Mouse (Mus musculus): ENCODE results near the gene Fam174b.

Fam174b gene

DNA sequence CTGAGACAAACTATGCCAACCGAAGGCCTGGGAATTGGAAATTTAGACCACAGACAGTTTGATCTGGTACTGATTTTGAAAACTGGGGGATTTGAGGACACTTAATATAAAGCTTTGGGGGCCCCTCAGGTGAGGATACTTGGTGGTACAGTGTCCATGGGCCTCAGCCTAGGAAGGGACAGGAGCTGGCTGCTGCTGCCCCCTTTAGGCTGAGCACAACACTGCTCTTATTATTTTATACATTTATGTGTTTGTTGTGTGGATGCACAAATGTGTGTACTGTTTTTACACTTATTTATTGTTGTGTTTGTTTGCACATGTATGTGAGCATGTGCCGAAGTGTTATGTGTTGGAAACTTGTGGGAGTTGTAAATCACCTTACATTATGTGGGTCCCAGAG is 9.2 kb downstream of the Fam174b start:
- no peak for DNase-seq (ENCODE audit: low spot score in 2 of 2)

DNA sequence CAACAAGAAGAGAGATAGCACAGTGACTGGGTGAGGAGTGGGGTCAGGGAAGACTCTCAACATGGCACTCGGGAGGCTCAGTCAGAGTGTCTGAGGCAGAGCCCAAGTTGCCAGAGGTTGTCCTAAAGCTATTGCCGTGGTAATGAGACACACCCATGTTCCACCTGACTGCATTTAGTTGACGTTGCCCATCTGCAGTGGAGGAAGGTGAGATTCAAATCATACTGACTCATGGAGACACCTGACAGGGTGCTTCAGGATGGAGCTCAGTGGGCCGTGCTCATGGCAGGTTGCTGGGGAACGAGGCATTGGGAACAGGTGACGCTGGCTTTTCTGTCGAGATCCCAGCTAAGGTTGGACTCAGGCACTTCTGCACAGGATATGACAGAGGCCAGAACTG is 9.9 kb downstream of the Fam174b start:
- no peak for DNase-seq (ENCODE audit: low spot score in 2 of 2)

GRCm38 (mm10) chr7:73753598-73753997 is 13.5 kb downstream of the Fam174b start:
- no peak for DNase-seq (ENCODE audit: low spot score in 2 of 2)

DNA sequence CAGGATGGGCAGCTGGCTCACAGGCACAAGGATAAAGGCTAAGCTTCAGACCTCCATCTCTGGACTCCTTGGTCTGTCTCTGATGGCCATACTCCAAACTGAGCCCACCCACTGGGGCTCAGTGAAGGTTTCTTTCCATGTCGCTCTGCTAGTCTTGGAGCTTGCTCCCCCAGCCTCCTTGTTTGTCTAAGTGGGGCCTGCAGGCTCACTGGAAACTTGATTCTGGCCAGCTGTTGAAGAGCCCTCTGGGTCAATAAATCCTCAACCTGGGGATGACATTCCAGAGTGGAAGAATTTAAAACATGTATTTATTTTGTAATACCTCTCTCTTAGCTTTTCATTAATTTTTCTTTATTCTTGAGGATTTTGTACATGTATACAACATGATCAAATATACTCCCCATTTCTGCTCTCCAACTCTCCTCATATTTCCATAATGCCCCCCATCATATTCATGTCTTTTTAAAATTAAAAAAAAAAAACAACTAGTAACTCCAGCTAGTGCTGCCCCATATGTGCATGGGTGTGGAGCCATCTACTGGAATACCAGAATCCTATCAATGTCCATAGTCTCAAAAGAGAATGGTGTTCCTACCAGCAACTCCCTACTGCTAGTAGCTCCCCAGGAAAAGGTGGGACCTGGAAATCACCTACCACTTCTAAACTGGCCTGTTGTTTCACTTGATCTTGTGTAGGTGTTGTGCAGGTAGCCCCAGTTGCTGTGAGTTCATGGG is 15.4 kb downstream of the Fam174b start:
- no peak for DNase-seq (ENCODE audit: low spot score in 2 of 2)

- no peak for DNase-seq (ENCODE audit: low spot score in 2 of 2)
Measured at GRCm38 (mm10) chr7:73761691-73762189, 21.6 kb downstream of the Fam174b start.

GRCm38 (mm10) chr7:73764679-73765078 is 24.6 kb downstream of the Fam174b start:
- no peak for DNase-seq (ENCODE audit: low spot score in 2 of 2)

DNA sequence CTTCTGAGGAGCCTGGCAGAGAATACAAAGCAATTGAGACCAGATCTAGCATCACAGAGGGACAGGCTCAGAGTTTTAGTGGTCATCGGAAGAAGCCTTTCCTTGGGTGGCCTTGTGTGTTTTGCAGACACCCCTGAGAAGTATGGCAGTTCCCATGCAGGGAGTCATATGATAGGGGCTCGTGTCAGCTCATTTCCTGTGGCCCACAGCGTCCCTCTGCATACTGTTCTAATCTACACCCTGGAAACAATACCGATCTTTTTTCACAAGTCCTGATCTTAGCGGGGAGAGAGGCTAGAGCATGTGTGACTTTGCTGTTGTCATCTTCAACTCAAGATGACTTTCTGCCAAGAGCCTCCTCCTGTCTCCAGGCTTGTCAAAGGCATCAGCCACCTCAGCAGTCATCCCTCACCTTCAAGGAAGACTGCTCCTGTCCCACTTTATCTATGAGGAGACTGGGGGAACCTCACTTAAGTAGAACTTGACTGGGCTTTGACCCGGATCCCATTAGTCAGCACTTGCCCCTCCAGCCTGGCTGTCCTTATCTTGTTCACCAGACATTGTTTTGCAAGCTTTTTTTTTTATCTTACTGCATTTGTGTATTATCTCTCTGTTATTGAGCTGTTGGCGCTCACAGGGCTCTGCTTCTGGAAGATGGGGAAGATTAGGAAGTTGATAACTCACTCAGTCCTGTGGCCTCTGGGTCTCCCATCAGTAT is 25.2 kb downstream of the Fam174b start:
- no peak for DNase-seq (ENCODE audit: low spot score in 2 of 2)

DNA sequence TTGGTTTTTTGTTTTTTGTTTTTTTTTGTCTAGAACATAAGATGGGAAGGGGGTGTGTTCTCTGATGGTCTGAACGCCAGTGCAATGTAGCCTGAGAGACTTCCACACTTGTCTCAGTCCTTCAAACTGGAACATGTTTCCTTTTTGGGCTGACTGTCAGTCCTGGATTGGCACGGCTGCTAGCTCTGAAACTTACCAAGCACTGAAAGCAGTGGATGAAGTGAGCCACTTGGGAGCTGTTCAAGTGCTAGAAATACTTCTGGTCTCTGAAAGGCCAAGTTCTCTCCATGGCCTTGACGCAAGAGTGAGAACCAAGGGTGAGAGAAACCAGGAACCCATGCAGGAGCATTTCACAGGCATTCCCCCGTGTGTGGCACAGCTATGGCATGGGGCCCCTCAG is 29.1 kb downstream of the Fam174b start:
- DNase-seq (ENCODE audit: low spot score in 2 of 2): no peak

DNA sequence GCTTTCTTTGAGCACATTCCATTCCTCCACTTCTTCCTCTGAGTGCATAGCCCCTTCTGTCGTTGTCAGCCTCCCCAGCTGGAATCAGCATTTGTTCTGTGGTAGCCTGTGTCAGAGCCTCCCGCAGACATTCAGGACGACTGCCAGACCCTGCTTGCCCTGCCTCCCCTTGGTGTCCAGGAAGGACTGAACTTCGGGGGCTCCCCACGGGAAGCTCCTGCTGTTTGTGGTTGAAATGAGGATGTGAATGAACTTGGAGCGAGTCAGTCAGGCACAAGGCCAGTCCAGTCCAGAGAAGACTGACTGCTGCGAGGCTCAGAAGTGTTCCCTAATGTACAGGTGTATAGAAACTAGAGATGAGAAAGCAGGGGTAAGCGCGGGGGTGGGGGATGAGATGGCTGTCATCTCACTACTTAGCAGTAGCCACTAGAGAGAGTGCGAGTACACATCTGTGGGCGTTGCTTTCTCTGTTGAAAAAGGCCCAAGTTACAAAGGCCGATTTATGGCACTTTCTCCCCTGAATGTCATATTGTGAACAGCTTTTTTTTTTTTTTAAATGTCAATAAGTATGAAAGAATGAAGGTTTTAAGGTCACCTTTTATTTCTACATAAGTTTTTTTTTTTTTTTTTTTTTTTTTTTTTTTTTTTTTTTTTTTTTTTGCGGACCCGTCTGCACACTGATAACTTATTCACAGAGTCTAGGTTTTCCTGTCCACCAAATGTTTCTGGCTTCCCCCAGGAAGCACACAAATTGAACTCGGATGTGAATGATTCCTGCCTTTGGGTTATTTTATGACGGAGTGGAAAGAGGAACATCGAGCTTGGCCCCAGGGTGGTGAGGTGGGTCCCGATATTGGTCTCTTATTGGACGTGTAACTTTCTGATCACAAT is 31.5 kb downstream of the Fam174b start:
- no peak for DNase-seq (ENCODE audit: low spot score in 2 of 2)

DNA sequence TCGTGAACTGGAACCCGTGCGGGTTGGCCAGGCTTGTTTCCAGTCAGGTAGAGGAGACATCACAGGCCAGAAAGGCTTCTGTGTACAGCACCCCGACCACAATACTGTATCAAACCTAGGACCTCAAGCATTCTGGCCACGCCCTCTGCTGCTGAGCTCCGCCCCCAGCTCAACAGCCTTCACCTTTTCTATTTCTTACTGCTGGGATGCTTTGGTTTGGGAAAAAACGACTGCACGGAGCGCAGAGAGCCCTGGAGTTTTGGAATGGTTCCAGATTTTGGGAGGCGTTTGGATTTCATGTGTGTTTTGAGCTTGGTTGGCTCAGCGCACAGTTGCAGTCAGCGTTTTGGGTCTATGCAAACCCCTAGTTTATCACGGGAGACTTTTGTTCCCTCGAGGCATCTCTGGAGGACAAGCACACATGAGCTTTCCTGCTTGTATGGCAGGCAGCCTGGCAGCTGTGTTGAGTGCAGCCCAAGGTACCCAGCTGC is 32.2 kb downstream of the Fam174b start:
- no peak for DNase-seq (ENCODE audit: low spot score in 2 of 2)

GRCm38 (mm10) chr7:73774781-73775180 is 34.7 kb downstream of the Fam174b start:
- no peak for DNase-seq (ENCODE audit: low spot score in 2 of 2)

- DNase-seq (ENCODE audit: low spot score in 2 of 2): no peak
Measured at GRCm38 (mm10) chr7:73777777-73778176, 37.7 kb downstream of the Fam174b start.

GRCm38 (mm10) chr7:73784736-73785428 is 44.8 kb downstream of the Fam174b start:
- DNase-seq (ENCODE audit: low spot score in 2 of 2): no peak

DNA sequence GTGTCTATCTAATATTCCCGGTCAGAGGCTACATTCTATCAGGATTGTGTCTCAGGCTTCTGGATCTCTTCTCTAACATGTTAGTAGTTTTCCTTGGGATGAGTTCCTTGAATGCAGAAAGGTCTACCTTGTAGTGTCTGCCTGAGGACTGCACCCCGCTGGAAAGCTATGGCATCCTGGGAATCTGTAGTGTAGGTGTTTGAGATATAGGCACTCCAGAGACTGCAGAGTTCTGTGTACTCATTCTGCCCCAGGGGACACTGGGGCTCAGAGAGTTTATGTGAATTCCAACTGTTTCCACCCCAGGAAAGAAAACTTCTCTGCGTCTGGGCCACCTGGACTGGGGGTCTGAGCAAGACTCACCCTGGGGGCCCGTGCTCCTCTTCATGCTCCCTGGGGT is 45.7 kb downstream of the Fam174b start:
- DNase-seq (ENCODE audit: low spot score in 2 of 2): no peak

- DNase-seq (ENCODE audit: low spot score in 2 of 2): no peak
Measured at GRCm38 (mm10) chr7:73787513-73787912, 47.4 kb downstream of the Fam174b start.

DNA sequence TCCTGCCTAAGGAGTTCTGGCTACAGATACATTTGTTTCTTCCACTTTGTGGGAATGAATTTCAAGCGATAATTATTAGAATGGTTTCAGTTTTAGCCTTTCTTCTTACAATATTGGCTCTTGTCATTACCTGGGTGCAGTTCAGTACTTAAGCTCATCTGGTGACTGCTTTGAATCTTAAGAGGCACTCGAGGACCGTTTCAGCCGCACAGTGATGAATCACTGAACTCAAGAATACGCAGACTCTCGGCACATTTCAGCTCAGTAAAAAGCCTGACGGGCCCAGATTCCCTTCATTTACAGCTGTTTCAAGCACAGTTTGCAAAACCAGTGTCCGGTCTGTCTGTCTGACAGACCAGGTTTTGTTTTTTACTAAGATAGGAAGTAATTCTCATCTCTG is 51.0 kb downstream of the Fam174b start:
- no peak for DNase-seq (ENCODE audit: low spot score in 2 of 2)

DNA sequence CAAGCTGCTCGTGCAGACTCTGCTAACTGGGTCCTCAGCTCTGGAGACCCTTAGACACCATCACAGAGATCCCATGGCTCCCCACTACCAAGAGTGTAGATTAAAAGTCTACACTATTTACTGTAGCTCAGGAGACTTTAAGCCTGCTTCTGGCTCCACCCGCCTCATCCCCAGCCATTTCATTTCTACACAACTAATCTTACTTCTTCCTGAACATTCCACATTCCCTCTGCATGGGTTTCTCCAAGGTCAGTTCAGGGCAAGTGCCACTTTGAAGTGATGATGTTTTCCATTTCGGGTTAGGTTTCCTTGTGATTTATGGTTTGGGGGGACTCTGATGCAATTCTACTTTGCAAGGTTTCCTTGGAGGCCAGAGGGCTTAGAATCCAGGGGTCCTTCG is 52.1 kb downstream of the Fam174b start:
- no peak for DNase-seq (ENCODE audit: low spot score in 2 of 2)

DNA sequence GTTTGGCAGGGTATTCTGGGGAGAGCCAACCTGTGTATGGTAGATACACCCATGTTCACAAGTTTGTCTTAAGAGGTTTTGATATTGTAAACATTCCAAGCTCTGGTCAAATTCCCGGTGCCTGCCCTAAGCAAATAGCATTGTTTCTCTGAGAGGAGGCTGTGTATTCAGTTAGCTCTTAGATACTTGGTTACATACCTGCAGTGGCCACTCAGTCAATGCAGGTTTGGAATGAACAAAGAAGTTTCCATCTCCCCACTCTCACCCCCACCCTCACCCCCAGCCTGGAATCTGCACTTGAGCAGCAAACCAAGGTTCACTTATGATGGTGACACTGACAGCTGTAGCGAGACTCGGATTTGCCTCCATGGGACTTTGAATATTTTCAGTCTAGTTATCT is 52.5 kb downstream of the Fam174b start:
- no peak for DNase-seq (ENCODE audit: low spot score in 2 of 2)

GRCm38 (mm10) chr7:73809261-73809660 is 69.2 kb downstream of the Fam174b start:
- DNase-seq (ENCODE audit: low spot score in 2 of 2): peak; percentile 6 to 8

DNA sequence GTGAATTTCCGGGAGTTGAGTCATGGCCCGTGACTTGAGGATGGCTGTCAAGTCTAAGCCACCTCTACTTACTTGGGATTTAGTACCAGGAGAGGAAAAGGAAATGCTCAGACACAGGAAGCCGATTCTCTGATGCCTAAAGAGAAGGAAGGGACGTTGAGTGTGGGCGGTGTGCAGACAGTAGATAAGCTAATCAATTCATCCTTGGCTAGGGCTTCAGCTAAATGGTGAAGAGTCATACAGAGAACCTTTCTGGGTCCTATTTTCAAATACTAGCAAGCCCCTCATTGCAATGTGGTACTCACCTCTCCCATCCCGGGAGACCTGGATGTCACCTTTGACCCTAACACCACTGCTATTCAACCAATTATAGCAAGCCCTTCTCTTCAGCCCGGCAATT is 71.3 kb downstream of the Fam174b start:
- DNase-seq (ENCODE audit: low spot score in 2 of 2): no peak

GRCm38 (mm10) chr7:73812176-73812575 is 72.1 kb downstream of the Fam174b start:
- no peak for DNase-seq (ENCODE audit: low spot score in 2 of 2)

Data from urinary bladder, postnatal 36 days (tissue).